Comparison of ENCODE assay signal across 8 mouse cellular contexts in the genomic region with DNA sequence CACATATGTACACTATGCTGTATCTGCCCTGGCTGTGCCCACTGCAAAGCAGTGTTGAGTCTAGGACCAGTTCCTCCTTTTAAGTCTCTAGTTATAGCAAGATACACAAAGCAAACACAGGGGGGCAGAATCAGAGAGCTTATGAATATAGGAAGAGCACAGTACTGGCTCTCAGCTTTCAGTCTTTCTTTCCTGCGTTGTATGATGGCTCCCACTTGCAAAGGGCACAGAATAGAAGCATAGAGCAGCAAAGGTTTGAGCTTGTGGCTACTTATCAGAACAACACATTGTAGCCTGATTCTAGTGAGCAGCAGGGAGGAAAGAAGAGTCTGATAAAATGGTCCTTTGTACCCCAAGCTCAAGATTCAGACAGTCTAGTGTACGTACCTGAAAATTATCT. TPM values are rescaled to one million over a fixed set of nuclear protein-coding genes. Genes with fewer than 3 reads are reported as not detected.
DNase-seq lines count a peak whose midpoint lies in the region; ATAC-seq and TF ChIP-seq lines count a peak whose summit lies in the region.

No protein-coding gene starts in this region.

- peak; percentile 62 for TF ChIP-seq CTCF in liver, postnatal 0 days (IDR thresholded peaks at IDR 0.05; ENCODE audit: low read depth)

- DNase-seq in frontal cortex, postnatal 14 days (ENCODE audit: low spot score in 2 of 2), result no peak
- peak; percentile 63 for DNase-seq in thymus, postnatal 0 days (ENCODE audit: low spot score)
- DNase-seq in thymus, adult 18-20 months, result no peak
- no peak for DNase-seq in liver, postnatal 0 days
- DNase-seq in thymus, postnatal 4 days, result peak; percentile 22
- DNase-seq in cerebellum, adult 11-12 months, result no peak
- DNase-seq in cerebellum, adult 9-10 months, result no peak

- ATAC-seq in frontal cortex, adult (ENCODE audit: low TSS enrichment), result peak; percentile 77
- peak; percentile 66 for ATAC-seq in liver, postnatal 0 days

- no peaks in the 10 kb centered on the region for H3K9me3 ChIP-seq in liver, postnatal 0 days (ENCODE audit: low read length)

- no peaks in the 10 kb centered on the region for H3K27me3 ChIP-seq in liver, postnatal 0 days (ENCODE audit: insufficient read depth, low read length)

- H3K9ac ChIP-seq in liver, postnatal 0 days (replicated peaks), result no peak overlapping the region

- 49% methylated on average over 2 of the region's 2 CpGs for WGBS in liver, postnatal 0 days (ENCODE audit: insufficient replicate concordance)

- no peak overlapping the region for H3K4me2 ChIP-seq in liver, postnatal 0 days (ENCODE audit: low read depth, low read length)

- H3K4me1 ChIP-seq in liver, postnatal 0 days (ENCODE audit: insufficient read depth), result peaks cover 5% of the 10 kb centered on the region; the same call in 1 of the 2 replicates

- no peak overlapping the region for H3K4me3 ChIP-seq in liver, postnatal 0 days (ENCODE audit: low read depth, low read length)

- no peaks in the 10 kb centered on the region for H3K36me3 ChIP-seq in liver, postnatal 0 days (replicated peaks; ENCODE audit: insufficient read depth, low read length)

- peak; percentile 40; the same call in 1 of the 2 replicates for TF ChIP-seq EP300 in liver, postnatal 0 days (IDR thresholded peaks at IDR 0.05; ENCODE audit: low read depth)

- no peak overlapping the region for H3K27ac ChIP-seq in liver, postnatal 0 days (ENCODE audit: low read depth)

RNA-seq across cellular contexts. Expression of a gene that starts 8.0 kb away (rescaled TPM):
- polyA plus RNA-seq in thymus, postnatal 0 days (2015; fragmentation: Nextera tagmentation; extraction: Ambion mirVana), result not detected in 2 replicates
- 0.09 TPM in 1 of 2 replicates, not detected in the other for polyA plus RNA-seq in liver, postnatal 0 days (2015; fragmentation: Nextera tagmentation; extraction: Ambion mirVana)

RNA-seq across cellular contexts. Expression of a gene that starts 17.7 kb away (rescaled TPM):
- polyA plus RNA-seq in thymus, postnatal 0 days (2015; fragmentation: Nextera tagmentation; extraction: Ambion mirVana), result 3.1 and 3.2 TPM in 2 replicates
- 2.9 and 3.0 TPM in 2 replicates for polyA plus RNA-seq in liver, postnatal 0 days (2015; fragmentation: Nextera tagmentation; extraction: Ambion mirVana)

RNA-seq across cellular contexts. Expression of a gene that starts 35.6 kb away (rescaled TPM):
- polyA plus RNA-seq in thymus, postnatal 0 days (2015; fragmentation: Nextera tagmentation; extraction: Ambion mirVana), result 0.08 and 0.10 TPM in 2 replicates
- 0.40 and 0.42 TPM in 2 replicates for polyA plus RNA-seq in liver, postnatal 0 days (2015; fragmentation: Nextera tagmentation; extraction: Ambion mirVana)

Comparison
In these comparisons a context has a peak if more than half of its experiments do, and no peak if none do; other contexts are left out.
1. DNase-seq: peak in thymus, postnatal 0 days (single experiment) and thymus, postnatal 4 days (single experiment); none in frontal cortex, postnatal 14 days (0 of 2), thymus, adult 18-20 months (0 of 2), liver, postnatal 0 days (single experiment), cerebellum, adult 11-12 months (single experiment) and cerebellum, adult 9-10 months (single experiment).